Mouse (Mus musculus) right cerebral cortex, postnatal 14 days (tissue): ENCODE results near the gene Rbms2.
A peak's percentile ranks its signal among the peaks of the same experiment; 100 is the strongest.

Experiments
- DNase-seq: peaks from one replicate; pipeline ENCODE4 v3.0.0; 2022

The Rbms2 gene

GRCm38 (mm10) chr10:128133650-128134332, 46.3 kb downstream of the Rbms2 start:
- DNase-seq, result peak; percentile 26

GRCm38 (mm10) chr10:128131812-128132211, 48.3 kb downstream of the Rbms2 start:
- no peak for DNase-seq

GRCm38 (mm10) chr10:128131297-128131696, 48.8 kb downstream of the Rbms2 start:
- no peak for DNase-seq

- no peak for DNase-seq
Measured at GRCm38 (mm10) chr10:128128143-128128542, 52.0 kb downstream of the Rbms2 start.

- DNase-seq, result no peak
Measured at GRCm38 (mm10) chr10:128127497-128127896, 52.6 kb downstream of the Rbms2 start.

- DNase-seq, result no peak
Measured at GRCm38 (mm10) chr10:128125951-128126350, 54.1 kb downstream of the Rbms2 start.

- no peak for DNase-seq
Measured at GRCm38 (mm10) chr10:128124831-128125230, 55.3 kb downstream of the Rbms2 start.

- DNase-seq, result no peak
Measured at GRCm38 (mm10) chr10:128123833-128124232, 56.3 kb downstream of the Rbms2 start.

- no peak for DNase-seq
Measured at GRCm38 (mm10) chr10:128111227-128111626, 68.9 kb downstream of the Rbms2 start.

- no peak for DNase-seq
Measured at GRCm38 (mm10) chr10:128110103-128110761, 69.9 kb downstream of the Rbms2 start.

GRCm38 (mm10) chr10:128097587-128097971, 82.5 kb downstream of the Rbms2 start:
- peak; percentile 71 for DNase-seq

GRCm38 (mm10) chr10:128096693-128097586, 83.2 kb downstream of the Rbms2 start:
- peak; percentile 89 for DNase-seq

GRCm38 (mm10) chr10:128096313-128096692, 83.8 kb downstream of the Rbms2 start:
- DNase-seq, result no peak

- DNase-seq, result no peak
Measured at GRCm38 (mm10) chr10:128095003-128095636, 85.0 kb downstream of the Rbms2 start.

- DNase-seq, result peak; percentile 48
Measured at GRCm38 (mm10) chr10:128094340-128094968, 85.6 kb downstream of the Rbms2 start.

GRCm38 (mm10) chr10:128093496-128094294, 86.4 kb downstream of the Rbms2 start:
- no peak for DNase-seq

GRCm38 (mm10) chr10:128092506-128093495, 87.3 kb downstream of the Rbms2 start:
- DNase-seq, result peak; percentile 84

- peak; percentile 21 for DNase-seq
Measured at GRCm38 (mm10) chr10:128091564-128092505, 88.3 kb downstream of the Rbms2 start, which contains the start of gene Baz2a. TSS of gene Baz2a (plus strand) at chr10:128091577.
